7 mouse cellular contexts compared by ENCODE assay signal in the genomic region with DNA sequence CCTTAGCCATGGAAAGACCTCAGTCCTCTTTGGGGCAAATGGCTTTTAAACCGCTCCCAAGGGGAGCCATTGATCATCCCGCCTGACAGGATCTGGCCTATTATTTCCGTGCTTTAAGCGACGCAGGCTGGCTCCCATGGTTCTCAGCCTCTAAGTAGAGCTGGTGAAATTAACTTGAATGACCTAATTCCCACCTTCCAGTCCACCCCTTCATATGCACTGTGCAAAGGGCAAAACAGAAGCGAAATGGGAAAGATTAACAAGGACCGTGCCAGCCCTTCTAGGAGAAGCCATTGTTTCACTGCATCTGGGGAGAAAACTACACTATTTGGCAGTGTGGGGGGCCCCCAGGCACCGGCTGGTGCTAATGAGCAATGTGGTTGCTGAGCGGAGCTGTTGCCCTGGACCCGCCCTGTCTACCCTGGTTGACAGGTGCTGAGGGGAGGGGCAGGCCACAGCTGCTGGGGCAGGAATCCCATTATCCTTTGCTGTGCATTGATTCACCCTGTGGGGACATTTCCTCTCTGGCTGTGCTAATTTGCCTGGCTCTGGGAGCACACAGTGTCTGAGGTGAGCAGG.
DNase-seq lines count a peak whose midpoint lies in the region; ATAC-seq and TF ChIP-seq lines count a peak whose summit lies in the region.

No protein-coding gene starts in this region.

- no peak overlapping the region for H3K4me3 ChIP-seq in forebrain, postnatal 0 days (ENCODE audit: low read depth, low read length)

- no peaks in the 10 kb centered on the region for H3K9me3 ChIP-seq in forebrain, postnatal 0 days (ENCODE audit: low read length)

- DNase-seq in embryo, embryonic 11.5 days (ENCODE audit: low read depth, low spot score) = peak; percentile 61
- peak; percentile 26 for DNase-seq in forebrain, postnatal 0 days
- peak; percentile 31 to 50 for DNase-seq in kidney, postnatal 4 days
- peak; percentile 29 for DNase-seq in retina, postnatal 7 days (ENCODE audit: low read depth, low spot score)
- no peak for DNase-seq in spleen, adult 18-20 months
- DNase-seq in gastrocnemius, postnatal 10 days = no peak

- no peaks in the 10 kb centered on the region for H3K27me3 ChIP-seq in forebrain, postnatal 0 days (ENCODE audit: insufficient read depth, low read length)

- TF ChIP-seq CTCF in forebrain, postnatal 0 days (IDR thresholded peaks at IDR 0.05; ENCODE audit: low read depth) = no peak

- peak; percentile 77 for ATAC-seq in forebrain, postnatal 0 days
- ATAC-seq in erythroid progenitor cell, adult 5-6 weeks (replicated peaks; ENCODE audit: low FRiP score, poor library complexity, severe bottlenecking) = no peak

- no peak overlapping the region for H3K4me2 ChIP-seq in forebrain, postnatal 0 days (ENCODE audit: low read depth)

- peaks cover 10% of the 10 kb centered on the region for H3K4me1 ChIP-seq in forebrain, postnatal 0 days (ENCODE audit: insufficient read depth)

- no peak overlapping the region; the same call in 1 of the 2 replicates for H3K27ac ChIP-seq in forebrain, postnatal 0 days (ENCODE audit: low read depth, low read length)

- no peak overlapping the region for H3K9ac ChIP-seq in forebrain, postnatal 0 days

- WGBS in forebrain, postnatal 0 days = 10% methylated on average over 10 of the region's 10 CpGs

- no peaks in the 10 kb centered on the region for H3K36me3 ChIP-seq in forebrain, postnatal 0 days (ENCODE audit: insufficient read depth)

Comparison
In these comparisons a context has a peak if more than half of its experiments do, and no peak if none do; other contexts are left out.
1. DNase-seq: peak in embryo, embryonic 11.5 days (single experiment), forebrain, postnatal 0 days (single experiment), kidney, postnatal 4 days (2 of 2) and retina, postnatal 7 days (single experiment); none in spleen, adult 18-20 months (0 of 2) and gastrocnemius, postnatal 10 days (single experiment).